Mouse (Mus musculus): ENCODE results near the gene Rdh14. TPM values are rescaled to one million over a fixed set of nuclear protein-coding genes. Genes with fewer than 3 reads are reported as not detected.

Rdh14 gene
- polyA plus RNA-seq, 1 experiment from 2014 or later: 24.0 TPM

- 82% methylated on average over 3 of the region's 3 CpGs for WGBS
- no peak overlapping the region for H3K4me2 ChIP-seq (ENCODE audit: low read depth, low read length, severe bottlenecking)
- H3K27ac ChIP-seq (ENCODE audit: low read depth, low read length): no peak overlapping the region
- no peaks in the 10 kb centered on the region for H3K4me1 ChIP-seq (replicated peaks; ENCODE audit: control insufficient read depth, insufficient read depth, low read length)
- no peak overlapping the region for H3K9ac ChIP-seq (ENCODE audit: low read length)
- no peaks in the 10 kb centered on the region for H3K27me3 ChIP-seq (ENCODE audit: control insufficient read depth, insufficient read depth, low read length)
- H3K4me3 ChIP-seq (ENCODE audit: low read depth, low read length): no peak overlapping the region
- no peaks in the 10 kb centered on the region for H3K9me3 ChIP-seq (ENCODE audit: control insufficient read depth, low read length)
- ATAC-seq (replicated peaks; ENCODE audit: low FRiP score) (no peak), DNase-seq (ENCODE audit: low spot score) (no peak)
- H3K36me3 ChIP-seq (ENCODE audit: control insufficient read depth, insufficient read depth, low read length): no peaks in the 10 kb centered on the region
Observed at GRCm38 (mm10) chr12:10422347-10422746, 31.8 kb downstream of the Rdh14 start.

GRCm38 (mm10) chr12:10425982-10426863 is 35.7 kb downstream of the Rdh14 start:
- Histone ChIP-seq H3K4me1 (replicated peaks; ENCODE audit: control insufficient read depth, insufficient read depth, low read length) (no peaks in the 10 kb centered on the region), H3K27ac (ENCODE audit: low read depth, low read length) (no peak overlapping the region), H3K4me2 (ENCODE audit: low read depth, low read length, severe bottlenecking) (no peak overlapping the region), H3K27me3 (ENCODE audit: control insufficient read depth, insufficient read depth, low read length) (no peaks in the 10 kb centered on the region), H3K9ac (ENCODE audit: low read length) (no peak overlapping the region), H3K4me3 (ENCODE audit: low read depth, low read length) (no peak overlapping the region), H3K36me3 (ENCODE audit: control insufficient read depth, insufficient read depth, low read length) (no peaks in the 10 kb centered on the region), H3K9me3 (ENCODE audit: control insufficient read depth, low read length) (no peaks in the 10 kb centered on the region)
- DNase-seq (ENCODE audit: low spot score): no peak
- WGBS: 74% methylated on average over 9 of the region's 9 CpGs
- ATAC-seq (replicated peaks; ENCODE audit: low FRiP score): no peak

GRCm38 (mm10) chr12:10430999-10431398 is 40.4 kb downstream of the Rdh14 start:
- H3K9ac ChIP-seq (ENCODE audit: low read length): no peak overlapping the region
- DNase-seq (ENCODE audit: low spot score) (no peak), ATAC-seq (replicated peaks; ENCODE audit: low FRiP score) (no peak)
- H3K4me2 ChIP-seq (ENCODE audit: low read depth, low read length, severe bottlenecking): no peak overlapping the region
- H3K27ac ChIP-seq (ENCODE audit: low read depth, low read length): no peak overlapping the region
- no peaks in the 10 kb centered on the region for H3K4me1 ChIP-seq (replicated peaks; ENCODE audit: control insufficient read depth, insufficient read depth, low read length)
- no peaks in the 10 kb centered on the region for H3K36me3 ChIP-seq (ENCODE audit: control insufficient read depth, insufficient read depth, low read length)
- WGBS: 95% methylated on average over 1 of the region's 1 CpGs
- no peaks in the 10 kb centered on the region for H3K9me3 ChIP-seq (ENCODE audit: control insufficient read depth, low read length)
- no peak overlapping the region for H3K4me3 ChIP-seq (ENCODE audit: low read depth, low read length)
- H3K27me3 ChIP-seq (ENCODE audit: control insufficient read depth, insufficient read depth, low read length): no peaks in the 10 kb centered on the region

- no peak overlapping the region for H3K9ac ChIP-seq (ENCODE audit: low read length)
- no peaks in the 10 kb centered on the region for H3K36me3 ChIP-seq (ENCODE audit: control insufficient read depth, insufficient read depth, low read length)
- H3K4me1 ChIP-seq (replicated peaks; ENCODE audit: control insufficient read depth, insufficient read depth, low read length): no peaks in the 10 kb centered on the region
- ATAC-seq (replicated peaks; ENCODE audit: low FRiP score): peak; percentile 49; the same call in 1 of the 2 replicates
- no peak overlapping the region for H3K4me2 ChIP-seq (ENCODE audit: low read depth, low read length, severe bottlenecking)
- peak; percentile 89 for DNase-seq (ENCODE audit: low spot score)
- H3K27me3 ChIP-seq (ENCODE audit: control insufficient read depth, insufficient read depth, low read length): no peaks in the 10 kb centered on the region
- WGBS: 23% methylated on average over 15 of the region's 15 CpGs
- H3K9me3 ChIP-seq (ENCODE audit: control insufficient read depth, low read length): no peaks in the 10 kb centered on the region
- no peak overlapping the region for H3K4me3 ChIP-seq (ENCODE audit: low read depth, low read length)
- no peak overlapping the region for H3K27ac ChIP-seq (ENCODE audit: low read depth, low read length)
Observed at GRCm38 (mm10) chr12:10438054-10439001, 47.8 kb downstream of the Rdh14 start.

GRCm38 (mm10) chr12:10439483-10440235 is 49.1 kb downstream of the Rdh14 start:
- H3K4me2 ChIP-seq (ENCODE audit: low read depth, low read length, severe bottlenecking): no peak overlapping the region
- DNase-seq (ENCODE audit: low spot score): peak; percentile 43
- H3K36me3 ChIP-seq (ENCODE audit: control insufficient read depth, insufficient read depth, low read length): no peaks in the 10 kb centered on the region
- H3K9ac ChIP-seq (ENCODE audit: low read length): no peak overlapping the region
- H3K4me3 ChIP-seq (ENCODE audit: low read depth, low read length): no peak overlapping the region
- ATAC-seq (replicated peaks; ENCODE audit: low FRiP score): peak; percentile 53; the same call in 1 of the 2 replicates
- no peaks in the 10 kb centered on the region for H3K27me3 ChIP-seq (ENCODE audit: control insufficient read depth, insufficient read depth, low read length)
- WGBS: 16% methylated on average over 14 of the region's 14 CpGs
- no peak overlapping the region for H3K27ac ChIP-seq (ENCODE audit: low read depth, low read length)
- H3K4me1 ChIP-seq (replicated peaks; ENCODE audit: control insufficient read depth, insufficient read depth, low read length): no peaks in the 10 kb centered on the region
- H3K9me3 ChIP-seq (ENCODE audit: control insufficient read depth, low read length): no peaks in the 10 kb centered on the region

Other genes with a start within 250 kb of the Rdh14 start
- gene Nt5c1b, start 20.8 kb upstream of the Rdh14 start, polyA plus RNA-seq (2014; fragmentation: Nextera tagmentation; extraction: Ambion mirVana): 0.13 TPM in 1 of 2 replicates, not detected in the other

All from forebrain, embryonic 11.5 days (tissue).